Mouse (Mus musculus) heart, adult 2 months (tissue): ENCODE results near the gene Dct.

Experiments used
- CTCF ChIP-seq: fragments of 200-600 bp; IDR thresholded peaks from 2 replicates; pipeline ENCODE4 v1.8.1; 2022; ENCODE audit warnings: antibody characterized with exemption, mild to moderate bottlenecking, moderate library complexity
- EP300 ChIP-seq: fragments of 200-500 bp; IDR thresholded peaks from 2 replicates; pipeline ENCODE4 v1.6.1; 2011; ENCODE audit warnings: low read depth, low read length, control low read depth; ENCODE audit not compliant: insufficient read depth

GRCm38 (mm10) chr14:118021867-118022543 is 30.0 kb downstream of the Dct start:
- TF ChIP-seq CTCF (no peak), EP300 (no peak)
